Mouse (Mus musculus): ENCODE measurements around the gene Surf2.

DNA sequence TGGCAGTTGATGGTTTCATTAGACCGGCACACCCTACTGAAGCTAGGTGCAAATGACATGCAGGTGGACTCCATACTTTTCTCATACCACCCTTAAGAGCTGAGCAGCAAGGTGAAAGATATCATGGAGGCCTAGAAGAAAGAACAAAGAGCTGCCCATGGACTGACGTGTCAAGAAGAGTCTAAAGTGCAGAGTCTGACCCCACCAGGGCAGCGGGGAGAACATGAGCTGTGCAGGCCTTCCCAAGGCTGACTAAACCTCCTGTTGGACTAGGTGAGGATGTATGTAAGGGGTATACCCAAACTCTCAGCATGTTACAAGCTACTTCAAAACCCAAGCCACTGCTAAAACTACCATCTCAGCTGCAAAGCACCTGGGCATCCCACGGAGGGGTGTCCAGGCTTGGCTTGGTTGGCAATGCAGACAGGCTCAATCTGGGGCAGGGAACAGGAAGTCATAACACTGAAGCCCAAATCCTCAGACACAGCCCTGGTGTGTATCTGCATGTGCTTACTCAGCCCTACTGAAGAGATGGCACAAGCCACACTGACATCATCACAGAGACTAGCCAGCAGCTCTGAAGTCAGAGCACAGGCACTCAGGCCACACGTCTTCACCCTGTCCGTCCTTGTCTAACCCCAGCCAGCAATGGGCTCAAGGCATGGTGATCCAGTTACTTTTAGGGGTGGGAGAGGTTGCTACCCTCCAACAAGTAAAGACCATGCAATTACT lies 11.7 kb downstream of the Surf2 start:
- TF ChIP-seq CTCF (conservative IDR thresholded peaks at IDR 0.05; ENCODE audit: low read length) (no peak), NANOG (IDR thresholded peaks at IDR 0.05; ENCODE audit: borderline replicate concordance, low read length) (no peak), POU5F1 (IDR thresholded peaks at IDR 0.05; ENCODE audit: borderline replicate concordance, low read length) (no peak)

Measured in E14TG2a.4 (cell line).